Mouse (Mus musculus) G1E (cell line): ENCODE results near the gene Cdk5rap2.

Experiments used
- CTCF ChIP-seq: IDR thresholded peaks from 2 replicates; pipeline ENCODE4 v1.5.1; 2012; ENCODE audit warnings: low read depth, low read length, inconsistent platforms, mixed read lengths
- GATA1 ChIP-seq: IDR thresholded peaks from 2 replicates; pipeline ENCODE4 v1.6.1; 2012; ENCODE audit warnings: borderline replicate concordance, low read length, inconsistent platforms, mixed read lengths
- GATA2 ChIP-seq: IDR thresholded peaks from 2 replicates; pipeline ENCODE4 v1.6.1; 2012; ENCODE audit warnings: low read depth, low read length, inconsistent platforms, borderline replicate concordance
- POLR2AphosphoS5 ChIP-seq: IDR thresholded peaks from 2 replicates; pipeline ENCODE4 v1.6.1; 2012; ENCODE audit warnings: low read depth, low read length, inconsistent platforms; ENCODE audit not compliant: insufficient replicate concordance

- TF ChIP-seq CTCF (no peak), GATA2 (no peak), GATA1 (no peak), POLR2AphosphoS5 (no peak)
These were observed 82.2 kb downstream of the Cdk5rap2 start for GRCm38 (mm10) chr4:70328033-70328432.
